Mouse (Mus musculus): ENCODE data around the gene Mindy4. TPM values are rescaled to one million over a fixed set of nuclear protein-coding genes. Genes with fewer than 3 reads are reported as not detected.
A peak's percentile ranks its signal among the peaks of the same experiment; 100 is the strongest.

Mindy4 gene
- polyA plus RNA-seq, 1 experiment from 2014 or later, result 1.7 TPM

GRCm38 (mm10) chr6:55278086-55278485 lies 74.9 kb downstream of the Mindy4 start:
- ATAC-seq, result no peak
- H3K36me3 ChIP-seq (replicated peaks; ENCODE audit: insufficient read depth, low read length), result no peaks in the 10 kb centered on the region
- no peak overlapping the region for H3K9ac ChIP-seq (replicated peaks)
- H3K27ac ChIP-seq (ENCODE audit: low read depth), result 0 out of 2 replicates have a peak overlapping the region, but pooled peaks have one; percentile 24
- no peak overlapping the region for H3K4me2 ChIP-seq (ENCODE audit: low read depth, low read length)
- no peaks in the 10 kb centered on the region for H3K9me3 ChIP-seq (ENCODE audit: low read length)
- H3K4me1 ChIP-seq (ENCODE audit: insufficient read depth), result peaks cover 32% of the 10 kb centered on the region
- H3K4me3 ChIP-seq (ENCODE audit: low read depth, low read length), result no peak overlapping the region
- TF ChIP-seq CTCF (IDR thresholded peaks at IDR 0.05; ENCODE audit: low read depth) (no peak), EP300 (IDR thresholded peaks at IDR 0.05; ENCODE audit: low read depth) (no peak)
- no peak for DNase-seq
- WGBS (ENCODE audit: insufficient replicate concordance), result 63% methylated on average over 6 of the region's 6 CpGs
- no peaks in the 10 kb centered on the region for H3K27me3 ChIP-seq (ENCODE audit: insufficient read depth, low read length)

DNA sequence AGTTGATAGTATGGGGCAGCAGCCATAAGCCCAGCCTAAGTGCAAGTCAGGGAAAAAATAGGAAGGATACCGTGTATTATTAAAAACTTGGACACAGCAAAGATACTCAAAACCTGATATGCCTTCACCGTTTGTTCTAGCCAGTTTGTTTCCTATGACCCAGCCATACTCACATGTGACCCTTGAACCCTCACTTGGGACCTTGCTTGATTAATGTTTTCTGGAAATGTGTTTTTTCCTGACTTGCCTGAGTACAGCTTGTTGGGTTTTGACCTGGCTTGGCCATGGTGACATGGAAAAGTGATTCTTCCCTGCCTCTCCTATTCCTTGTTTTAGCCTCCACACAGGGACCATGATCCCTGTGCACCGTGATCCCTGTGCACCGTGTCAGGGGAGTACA lies 75.3 kb downstream of the Mindy4 start:
- Histone ChIP-seq H3K9me3 (ENCODE audit: low read length) (no peaks in the 10 kb centered on the region), H3K27ac (ENCODE audit: low read depth) (0 out of 2 replicates have a peak overlapping the region, but pooled peaks have one; percentile 7), H3K9ac (replicated peaks) (no peak overlapping the region), H3K4me2 (ENCODE audit: low read depth, low read length) (no peak overlapping the region), H3K36me3 (replicated peaks; ENCODE audit: insufficient read depth, low read length) (no peaks in the 10 kb centered on the region), H3K4me1 (ENCODE audit: insufficient read depth) (peaks cover 32% of the 10 kb centered on the region), H3K27me3 (ENCODE audit: insufficient read depth, low read length) (no peaks in the 10 kb centered on the region), H3K4me3 (ENCODE audit: low read depth, low read length) (no peak overlapping the region)
- DNase-seq (no peak), ATAC-seq (peak; percentile 45)
- TF ChIP-seq CTCF (IDR thresholded peaks at IDR 0.05; ENCODE audit: low read depth) (no peak), EP300 (IDR thresholded peaks at IDR 0.05; ENCODE audit: low read depth) (peak; percentile 72)
- 56% methylated on average over 4 of the region's 4 CpGs for WGBS (ENCODE audit: insufficient replicate concordance)

GRCm38 (mm10) chr6:55280979-55281378 lies 77.8 kb downstream of the Mindy4 start:
- H3K27ac ChIP-seq (ENCODE audit: low read depth), result no peak overlapping the region
- no peak for ATAC-seq
- H3K36me3 ChIP-seq (replicated peaks; ENCODE audit: insufficient read depth, low read length), result no peaks in the 10 kb centered on the region
- peaks cover 31% of the 10 kb centered on the region for H3K4me1 ChIP-seq (ENCODE audit: insufficient read depth)
- TF ChIP-seq CTCF (IDR thresholded peaks at IDR 0.05; ENCODE audit: low read depth) (no peak), EP300 (IDR thresholded peaks at IDR 0.05; ENCODE audit: low read depth) (no peak)
- WGBS (ENCODE audit: insufficient replicate concordance), result 88% methylated on average over 8 of the region's 8 CpGs
- H3K9me3 ChIP-seq (ENCODE audit: low read length), result no peaks in the 10 kb centered on the region
- DNase-seq, result no peak
- H3K4me3 ChIP-seq (ENCODE audit: low read depth, low read length), result no peak overlapping the region
- H3K27me3 ChIP-seq (ENCODE audit: insufficient read depth, low read length), result no peaks in the 10 kb centered on the region
- H3K9ac ChIP-seq (replicated peaks), result no peak overlapping the region
- no peak overlapping the region for H3K4me2 ChIP-seq (ENCODE audit: low read depth, low read length)

- ATAC-seq, result no peak
- no peaks in the 10 kb centered on the region for H3K9me3 ChIP-seq (ENCODE audit: low read length)
- WGBS (ENCODE audit: insufficient replicate concordance), result 50% methylated on average over 7 of the region's 7 CpGs
- no peak overlapping the region for H3K4me2 ChIP-seq (ENCODE audit: low read depth, low read length)
- no peaks in the 10 kb centered on the region for H3K27me3 ChIP-seq (ENCODE audit: insufficient read depth, low read length)
- no peak overlapping the region for H3K9ac ChIP-seq (replicated peaks)
- TF ChIP-seq CTCF (IDR thresholded peaks at IDR 0.05; ENCODE audit: low read depth) (no peak), EP300 (IDR thresholded peaks at IDR 0.05; ENCODE audit: low read depth) (no peak)
- peaks cover 24% of the 10 kb centered on the region for H3K4me1 ChIP-seq (ENCODE audit: insufficient read depth)
- no peaks in the 10 kb centered on the region for H3K36me3 ChIP-seq (replicated peaks; ENCODE audit: insufficient read depth, low read length)
- H3K27ac ChIP-seq (ENCODE audit: low read depth), result no peak overlapping the region
- no peak overlapping the region for H3K4me3 ChIP-seq (ENCODE audit: low read depth, low read length)
- no peak for DNase-seq
These were observed 78.5 kb downstream of the Mindy4 start for GRCm38 (mm10) chr6:55281687-55282086.

DNA sequence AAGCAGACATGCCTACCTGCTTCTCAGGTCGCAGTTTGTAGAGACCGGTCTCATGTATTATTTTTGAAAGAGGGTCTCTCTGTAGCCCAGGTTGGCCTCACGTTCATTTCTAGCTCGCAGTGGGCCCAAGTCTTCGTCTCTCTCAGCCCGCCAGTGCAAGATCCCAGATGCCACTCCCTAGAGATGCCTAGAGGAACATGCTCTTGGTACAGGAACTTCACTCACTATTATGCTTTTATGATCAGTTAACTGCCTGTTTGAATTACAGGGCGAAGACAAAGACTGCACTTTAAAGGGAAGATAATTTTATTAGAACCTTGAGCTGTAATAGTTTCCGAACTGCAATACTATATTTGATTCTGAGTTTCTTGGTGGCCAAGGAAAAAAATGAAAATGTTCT lies 79.2 kb downstream of the Mindy4 start:
- H3K9ac ChIP-seq (replicated peaks), result no peak overlapping the region
- no peak overlapping the region for H3K4me3 ChIP-seq (ENCODE audit: low read depth, low read length)
- H3K27ac ChIP-seq (ENCODE audit: low read depth), result no peak overlapping the region
- 69% methylated on average over 8 of the region's 8 CpGs for WGBS (ENCODE audit: insufficient replicate concordance)
- H3K27me3 ChIP-seq (ENCODE audit: insufficient read depth, low read length), result no peaks in the 10 kb centered on the region
- no peak for ATAC-seq
- TF ChIP-seq CTCF (IDR thresholded peaks at IDR 0.05; ENCODE audit: low read depth) (no peak), EP300 (IDR thresholded peaks at IDR 0.05; ENCODE audit: low read depth) (no peak)
- H3K4me2 ChIP-seq (ENCODE audit: low read depth, low read length), result no peak overlapping the region
- H3K4me1 ChIP-seq (ENCODE audit: insufficient read depth), result peaks cover 21% of the 10 kb centered on the region
- no peaks in the 10 kb centered on the region for H3K9me3 ChIP-seq (ENCODE audit: low read length)
- H3K36me3 ChIP-seq (replicated peaks; ENCODE audit: insufficient read depth, low read length), result no peaks in the 10 kb centered on the region
- DNase-seq, result no peak

- no peaks in the 10 kb centered on the region for H3K4me1 ChIP-seq (ENCODE audit: insufficient read depth)
- 63% methylated on average over 5 of the region's 5 CpGs for WGBS (ENCODE audit: insufficient replicate concordance)
These were observed 82.0 kb downstream of the Mindy4 start for GRCm38 (mm10) chr6:55285218-55285617.

More at GRCm38 (mm10) chr6:55285218-55285617, 82.0 kb downstream of the Mindy4 start:
- Histone ChIP-seq H3K4me3 (ENCODE audit: low read depth, low read length) (no peak overlapping the region), H3K9me3 (ENCODE audit: low read length) (no peaks in the 10 kb centered on the region), H3K36me3 (replicated peaks; ENCODE audit: insufficient read depth, low read length) (no peaks in the 10 kb centered on the region), H3K4me2 (ENCODE audit: low read depth, low read length) (no peak overlapping the region), H3K27ac (ENCODE audit: low read depth) (no peak overlapping the region), H3K9ac (replicated peaks) (no peak overlapping the region), H3K27me3 (ENCODE audit: insufficient read depth, low read length) (no peaks in the 10 kb centered on the region)
- TF ChIP-seq EP300 (IDR thresholded peaks at IDR 0.05; ENCODE audit: low read depth), result no peak
- no peak for TF ChIP-seq CTCF (IDR thresholded peaks at IDR 0.05; ENCODE audit: low read depth)
- DNase-seq (no peak), ATAC-seq (no peak)
